Mouse (Mus musculus) c-Kit-negative CD71-positive TER-119-positive erythroid progenitor cells, embryonic 14.5 days (primary cell): ENCODE results near the gene Aox2.
"Not testable (repeated sequence)": the region's sequence is repeated elsewhere in the genome, so short reads cannot be mapped to it uniquely, and the experiment has no call there.

ENCODE experiments used
- DNase-seq: peaks from one replicate; pipeline ENCODE4 v3.0.0-alpha.2; 2013; ENCODE audit warnings: low read depth, low spot score

Gene Aox2

DNA sequence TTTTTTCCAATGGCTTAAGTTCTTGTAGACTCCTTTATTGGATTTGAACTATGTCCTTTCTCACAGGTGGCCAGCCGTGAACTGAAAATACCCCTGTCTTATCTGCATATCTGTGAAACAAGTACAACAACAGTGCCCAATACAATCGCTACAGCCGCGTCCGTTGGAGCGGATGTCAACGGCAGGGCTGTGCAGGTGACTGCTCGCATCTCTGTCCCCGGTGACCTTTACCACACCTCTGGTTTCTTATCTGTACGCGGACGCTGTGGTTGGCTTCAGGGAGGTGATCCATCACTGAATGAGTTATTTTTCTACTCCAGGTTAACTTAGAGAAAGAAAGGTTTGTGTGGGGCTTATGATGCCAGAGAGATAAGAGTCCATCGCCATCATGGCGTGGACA is 68.0 kb downstream of the Aox2 start:
- no peak for DNase-seq

DNA sequence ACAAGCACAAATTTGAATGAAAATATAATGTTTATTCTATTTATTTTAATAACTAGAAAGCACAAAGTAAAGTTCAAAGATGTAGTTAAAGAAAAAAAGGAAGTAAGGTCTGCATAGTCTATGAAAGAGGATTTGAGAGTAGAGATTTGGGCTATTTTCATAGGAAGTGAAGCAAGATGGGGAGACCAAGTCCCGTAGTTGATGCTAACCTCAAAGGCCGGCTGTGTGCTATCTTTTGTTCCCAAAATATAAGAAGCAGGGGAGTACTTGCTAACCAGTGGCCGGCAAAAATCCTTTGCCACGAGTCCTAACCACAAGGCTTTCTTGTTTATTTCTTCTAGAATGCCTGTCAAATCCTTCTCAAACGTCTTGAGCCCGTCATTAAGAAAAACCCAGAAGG is 70.6 kb downstream of the Aox2 start:
- no peak for DNase-seq

- no peak for DNase-seq
Observed at GRCm38 (mm10) chr1:58353238-58353893, 75.2 kb downstream of the Aox2 start.

GRCm38 (mm10) chr1:58358958-58359901 is 81.1 kb downstream of the Aox2 start:
- DNase-seq, result no peak

GRCm38 (mm10) chr1:58362296-58362695 is 84.2 kb downstream of the Aox2 start:
- no peak for DNase-seq

- DNase-seq, result no peak
Observed at GRCm38 (mm10) chr1:58364551-58364950, 86.4 kb downstream of the Aox2 start.

DNA sequence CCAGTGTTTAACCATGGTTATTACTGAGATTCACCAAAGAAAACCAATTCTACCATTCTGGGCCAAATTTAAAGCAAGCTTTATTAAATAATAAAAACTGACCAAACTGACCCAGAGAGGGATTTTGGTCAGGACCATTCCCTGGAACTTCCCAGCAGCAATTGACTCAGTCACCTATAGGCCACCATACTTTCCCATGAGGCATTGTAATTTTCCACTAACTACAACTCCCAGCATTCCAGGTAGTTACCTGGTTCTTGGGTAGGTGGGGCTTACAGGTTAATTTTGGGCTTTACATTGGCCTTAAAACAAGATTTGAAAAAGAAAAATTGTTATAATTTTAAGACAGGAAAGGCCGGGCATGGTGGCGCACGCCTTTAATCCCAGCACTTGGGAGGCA is 87.7 kb downstream of the Aox2 start:
- no peak for DNase-seq

DNA sequence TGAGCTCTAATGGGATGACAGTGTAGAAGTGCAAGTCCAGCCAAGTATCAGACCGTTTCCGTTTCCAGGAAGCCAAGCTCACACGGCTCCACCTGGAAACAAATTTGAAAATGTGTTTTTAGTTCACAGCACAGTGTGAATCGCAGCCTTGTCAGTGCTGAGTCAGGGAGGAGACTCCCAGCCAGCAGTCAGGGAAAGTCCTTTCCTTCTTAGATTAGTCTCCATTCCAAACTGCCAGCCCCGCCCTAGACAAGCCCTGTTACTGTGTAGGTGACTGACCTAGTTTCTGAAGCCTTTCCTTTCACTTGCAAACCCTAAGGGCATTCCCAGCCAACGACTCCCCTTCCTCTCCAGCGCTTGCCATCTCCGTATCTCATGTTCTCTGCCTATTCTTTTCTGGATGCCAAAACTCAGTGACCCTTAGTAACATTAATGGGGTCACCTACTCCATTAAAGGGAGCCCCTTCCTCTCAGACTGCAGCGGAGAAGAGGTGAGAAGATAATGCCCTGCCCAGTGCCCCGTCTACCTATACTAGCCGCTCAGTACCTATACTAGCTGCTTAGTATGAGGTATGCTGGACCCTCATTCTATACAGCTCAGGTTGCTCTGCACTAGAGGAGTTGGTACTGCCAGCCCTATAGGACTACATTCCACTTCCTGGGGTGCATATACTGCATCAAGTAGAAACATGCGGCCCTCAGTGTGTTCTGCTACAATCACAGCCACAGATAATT is 88.8 kb downstream of the Aox2 start:
- no peak for DNase-seq

GRCm38 (mm10) chr1:58369716-58370115 is 91.6 kb downstream of the Aox2 start:
- no peak for DNase-seq

DNA sequence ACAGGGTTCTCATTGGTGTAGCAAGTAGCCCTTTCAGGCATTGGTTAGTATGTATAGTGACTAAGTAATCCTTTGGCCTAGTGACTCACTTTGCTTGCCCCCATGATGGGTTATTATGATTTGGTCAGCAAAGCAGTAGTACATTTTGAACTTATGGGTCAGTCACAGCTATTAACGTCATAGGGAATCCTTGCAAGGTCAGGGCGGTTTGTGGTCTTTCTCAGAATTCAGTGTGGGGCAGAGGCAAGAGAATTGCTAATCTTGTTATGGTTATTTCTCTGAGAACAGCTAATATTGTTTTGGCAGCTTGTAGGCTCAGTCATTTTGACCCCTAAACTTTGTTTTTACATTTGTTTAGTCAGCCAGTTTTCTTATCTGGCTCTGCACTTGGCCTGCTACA is 96.1 kb downstream of the Aox2 start:
- DNase-seq, result not testable (repeated sequence)

DNA sequence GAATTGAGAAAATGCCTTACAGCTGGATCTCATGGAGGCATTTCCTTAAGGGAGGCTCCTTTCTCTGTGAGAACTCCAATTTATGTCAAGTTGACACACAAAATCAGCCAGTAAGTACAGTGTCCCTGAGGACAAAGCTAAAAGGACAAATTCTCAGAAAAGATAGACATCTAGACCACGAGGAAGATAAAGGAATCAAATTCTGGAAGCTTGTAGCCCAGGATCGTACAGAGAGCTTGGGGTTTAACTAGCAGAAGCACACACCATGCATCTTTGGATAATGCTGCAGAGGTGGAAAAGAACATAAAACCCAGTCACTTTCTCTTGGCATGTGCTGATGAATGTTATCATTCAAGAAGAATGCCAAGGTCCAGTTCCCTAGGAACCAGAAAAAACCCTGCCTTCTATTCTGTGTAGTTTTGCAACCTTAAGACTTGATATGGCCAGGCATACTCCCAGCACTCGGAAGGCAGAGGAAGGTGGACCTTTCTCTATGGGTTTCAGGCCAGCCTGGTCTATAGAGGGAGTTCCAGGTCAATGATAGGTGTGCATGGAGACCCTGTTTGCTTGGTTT is 97.5 kb downstream of the Aox2 start:
- no peak for DNase-seq

GRCm38 (mm10) chr1:58382586-58383281 is 104.6 kb downstream of the Aox2 start:
- no peak for DNase-seq

DNA sequence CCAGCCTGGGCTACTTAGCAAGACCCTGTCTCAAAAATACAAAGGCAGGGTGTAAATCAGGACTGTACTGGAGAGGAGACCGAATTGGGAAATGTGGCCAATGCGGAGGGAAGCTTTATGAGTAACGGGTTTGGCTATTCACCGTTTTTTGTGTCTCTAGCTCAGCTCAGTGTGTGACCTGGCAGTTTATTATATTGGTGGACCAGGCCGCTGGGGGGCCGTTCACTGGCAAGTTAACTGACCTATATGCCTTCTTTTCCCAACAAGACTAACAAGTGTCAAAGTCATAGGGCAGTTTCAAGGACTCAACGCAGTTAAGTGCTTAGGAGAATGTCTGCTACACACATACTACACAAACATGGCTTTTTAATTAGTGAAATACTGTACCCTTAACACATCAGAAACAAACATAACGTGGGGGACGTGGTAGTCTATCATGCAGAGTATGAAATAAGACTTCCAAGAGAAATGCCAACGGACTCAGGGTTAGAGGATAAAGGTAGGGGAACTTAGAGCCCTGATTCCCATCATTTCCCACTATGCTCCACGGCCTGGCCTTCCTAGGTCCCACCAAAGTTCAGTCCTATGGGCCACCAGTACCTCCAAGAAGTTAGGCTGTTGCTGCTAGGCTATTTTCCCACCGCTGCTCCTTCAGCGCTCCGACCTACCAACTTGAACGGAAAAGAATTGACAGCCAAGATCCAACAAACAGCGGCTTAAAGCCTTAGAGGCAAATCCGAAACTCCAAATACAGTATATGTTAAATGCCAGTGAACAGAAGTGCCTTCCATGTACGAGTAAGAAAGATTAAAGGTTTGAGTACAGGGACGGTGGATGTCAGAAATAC is 113.5 kb downstream of the Aox2 start:
- no peak for DNase-seq

DNA sequence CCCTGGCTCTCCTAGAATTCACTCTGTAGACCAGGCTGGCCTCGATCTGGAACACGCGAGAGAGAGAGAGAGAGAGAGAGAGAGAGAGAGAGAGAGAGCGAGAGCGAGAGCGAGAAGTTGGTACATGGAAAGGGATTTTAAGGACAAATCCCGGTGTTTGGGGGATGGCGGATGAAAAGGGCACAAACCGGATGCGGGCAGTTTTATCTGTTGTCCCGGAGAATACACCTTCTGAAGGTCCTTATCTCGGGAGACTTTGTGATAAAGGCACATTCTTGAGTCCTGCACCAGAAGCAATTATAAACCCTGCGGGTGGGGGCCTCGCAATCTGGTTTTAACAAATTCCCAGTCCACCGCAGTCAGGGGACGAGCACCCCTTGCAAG is 114.1 kb downstream of the Aox2 start:
- no peak for DNase-seq

- DNase-seq, result peak; percentile 75
Observed at GRCm38 (mm10) chr1:58392652-58393283, 114.6 kb downstream of the Aox2 start, which contains the start of gene Bzw1. Gene Bzw1, plus strand, starts transcription at chr1:58392898.

GRCm38 (mm10) chr1:58393284-58394195 is 115.4 kb downstream of the Aox2 start:
- DNase-seq, result peak; percentile 44

DNA sequence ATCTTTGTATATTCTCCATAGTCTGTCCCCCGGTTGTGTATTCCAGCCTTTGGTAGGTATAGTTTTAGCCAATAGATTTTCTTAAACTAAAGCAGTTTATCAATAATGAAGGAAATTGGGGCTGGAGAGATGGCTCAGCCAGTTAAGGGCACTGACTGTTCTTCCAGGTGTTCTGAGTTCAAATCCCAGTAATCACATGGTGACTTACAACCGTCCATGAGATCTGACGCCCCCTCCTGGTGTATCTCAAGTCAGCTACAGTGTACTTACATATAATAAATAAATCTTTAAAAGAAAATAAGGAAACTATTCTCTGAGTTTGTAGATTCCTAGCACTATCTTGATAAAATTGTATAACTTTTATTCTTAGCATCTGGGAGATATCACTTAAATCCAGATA is 117.2 kb downstream of the Aox2 start:
- DNase-seq, result no peak

GRCm38 (mm10) chr1:58396179-58396578 is 118.1 kb downstream of the Aox2 start:
- DNase-seq, result no peak

DNA sequence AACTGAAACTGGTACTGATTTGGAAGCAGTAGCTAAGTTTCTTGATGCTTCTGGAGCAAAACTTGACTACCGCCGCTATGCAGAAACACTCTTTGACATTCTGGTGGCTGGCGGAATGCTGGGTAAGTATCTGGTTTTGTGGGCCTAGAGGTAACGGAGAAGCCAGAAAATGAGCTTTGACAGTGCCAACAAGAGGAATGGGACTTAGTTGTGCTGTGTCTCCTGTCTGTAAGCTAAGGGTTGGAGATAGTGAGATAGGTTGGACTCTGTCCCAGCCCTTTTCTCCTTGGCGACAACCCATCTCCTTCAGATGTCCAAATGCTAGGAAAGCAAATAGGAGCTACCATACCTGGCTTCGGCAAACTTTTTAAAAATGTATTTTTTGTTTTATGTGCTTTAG is 119.6 kb downstream of the Aox2 start:
- DNase-seq, result no peak
